Mouse (Mus musculus) erythroblast, embryonic 14.5 days (primary cell): ENCODE measurements around the gene Ypel3. TPM values are rescaled to one million over a fixed set of nuclear protein-coding genes. Genes with fewer than 3 reads are reported as not detected.

Experiments
- H3K27me3 ChIP-seq: 2 replicates; pipeline ENCODE4 v1.6.1; 2012; ENCODE audit warnings: inconsistent platforms; ENCODE audit not compliant: control insufficient read depth
- H3K36me3 ChIP-seq: 2 replicates; pipeline ENCODE4 v1.6.1; 2012; ENCODE audit warnings: mild to moderate bottlenecking, inconsistent platforms; ENCODE audit not compliant: control insufficient read depth
- H3K4me1 ChIP-seq: 2 replicates; pipeline ENCODE4 v1.6.1; 2012; ENCODE audit warnings: inconsistent platforms; ENCODE audit not compliant: control insufficient read depth
- H3K4me3 ChIP-seq: replicated peaks from 2 replicates; pipeline ENCODE3; 2012; ENCODE audit warnings: moderate library complexity, mild to moderate bottlenecking, inconsistent platforms
- H3K9me3 ChIP-seq: 2 replicates; pipeline ENCODE4 v1.6.1; 2012; ENCODE audit warnings: low read length, inconsistent platforms, mixed read lengths; ENCODE audit not compliant: control insufficient read depth
- GATA1 ChIP-seq: IDR thresholded peaks from 2 replicates; pipeline ENCODE4 v1.6.1; 2012; ENCODE audit warnings: low read length, inconsistent platforms, mixed read lengths
- TAL1 ChIP-seq: IDR thresholded peaks from 3 replicates; pipeline ENCODE4 v1.6.1; 2012; ENCODE audit warnings: low read length, inconsistent platforms, mixed read lengths
- polyA plus RNA-seq: library from polyadenylated mRNA; stranded (reverse); fragments of >175 nt; gene quantifications from 2 replicates; pipeline ENCODE4 v1.2.3, GENCODE M21; 2012

Gene Ypel3
- polyA plus RNA-seq, 1 experiment, result 156 TPM

DNA sequence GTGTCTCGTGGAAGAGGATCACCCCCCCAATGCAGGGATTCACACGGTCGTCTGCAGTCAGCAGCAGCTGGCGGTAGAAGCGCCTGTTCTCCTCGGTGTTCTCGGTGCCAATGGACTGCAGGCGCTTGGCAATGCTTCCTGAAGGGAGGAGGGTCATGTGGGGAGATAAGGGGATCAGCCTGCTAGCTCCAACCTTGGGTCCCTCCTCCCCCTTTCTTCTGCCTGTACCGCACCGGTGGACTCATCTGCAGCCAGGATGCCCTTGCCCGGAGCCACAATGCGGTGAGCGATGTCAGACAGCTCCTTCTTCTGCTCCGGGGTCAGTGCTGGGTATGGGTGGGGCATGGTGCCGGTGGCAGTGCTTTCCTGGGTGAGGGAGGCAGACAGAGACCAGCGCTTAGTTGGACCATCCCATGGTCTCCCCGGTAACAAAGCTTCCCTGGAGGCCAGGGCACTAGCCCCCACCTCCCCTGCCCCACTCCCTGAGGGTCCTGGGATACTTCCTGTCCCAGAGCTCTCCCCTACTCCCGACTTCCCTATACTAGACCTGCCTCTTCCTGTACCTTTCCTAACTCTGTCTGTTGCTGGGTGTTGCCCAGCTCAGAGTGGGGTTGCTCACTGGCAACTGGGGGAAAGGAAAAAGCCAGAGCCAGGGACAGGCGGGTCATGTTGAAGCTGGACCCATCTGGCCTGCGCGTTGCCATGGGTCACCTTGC lies 20.8 kb downstream of the Ypel3 start, which contains the start of gene Fam57b:
Gene Fam57b, plus strand, starts transcription at position 258 of the 716 bp plus-strand sequence.
- Histone ChIP-seq H3K27me3 (no peaks in the 10 kb centered on the region), H3K4me1 (peaks cover 88% of the 10 kb centered on the region), H3K4me3 (peak within 1 kb of the TSS; percentile 90), H3K36me3 (peaks cover 38% of the 10 kb centered on the region), H3K9me3 (no peaks in the 10 kb centered on the region)
- no peak for TF ChIP-seq GATA1
- TF ChIP-seq TAL1, result no peak

DNA sequence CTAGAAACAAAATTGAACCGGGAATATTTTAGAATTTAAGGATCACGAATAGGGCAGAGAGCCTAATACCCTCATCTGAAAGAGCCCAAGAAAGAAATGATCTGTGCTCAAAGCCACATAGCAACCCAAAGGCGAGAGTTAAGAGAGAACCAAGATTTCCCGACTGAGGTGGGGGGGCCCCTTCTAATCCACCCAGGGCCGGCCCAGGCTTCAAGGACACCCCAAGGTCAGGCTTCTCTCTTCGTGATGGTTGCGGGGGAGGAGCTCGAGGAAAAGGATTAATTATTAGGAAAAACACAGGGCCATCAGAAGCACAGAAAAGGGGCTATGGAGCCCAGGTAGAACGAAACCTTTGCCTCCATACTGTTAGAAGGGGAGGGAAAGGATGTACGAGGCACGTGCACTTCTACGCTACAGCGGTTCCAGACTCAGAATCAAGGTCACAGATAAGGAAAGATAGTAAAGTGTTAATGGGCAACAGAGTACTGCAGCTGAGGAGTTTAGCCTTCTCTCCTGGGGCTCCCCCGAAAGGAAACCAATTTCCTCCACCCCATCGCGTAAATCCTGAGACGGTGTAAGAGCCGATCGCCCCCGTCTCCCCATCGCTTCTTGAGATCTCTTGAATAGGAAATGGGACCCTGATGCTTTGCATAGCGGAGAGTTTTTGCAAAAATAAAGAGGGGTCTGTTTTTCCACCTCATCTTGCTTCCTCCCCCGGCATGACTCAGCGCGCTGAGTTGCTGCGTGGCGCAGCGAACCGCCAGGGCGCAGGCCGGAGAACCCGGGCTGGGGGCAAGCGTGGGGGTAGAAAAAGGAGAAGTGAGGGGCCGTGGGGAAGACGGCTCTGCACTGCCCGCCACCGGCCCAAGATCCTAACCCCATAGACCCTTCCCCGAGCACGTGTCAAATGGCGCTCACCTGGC lies 21.6 kb downstream of the Ypel3 start:
- Histone ChIP-seq H3K9me3 (no peaks in the 10 kb centered on the region), H3K4me3 (peak overlapping the region; percentile 90), H3K27me3 (no peaks in the 10 kb centered on the region), H3K4me1 (peaks cover 86% of the 10 kb centered on the region), H3K36me3 (peaks cover 40% of the 10 kb centered on the region)
- TF ChIP-seq GATA1, result no peak; the same call in 1 of the 2 replicates
- TF ChIP-seq TAL1, result no peak

GRCm38 (mm10) chr7:126799050-126799467 lies 22.3 kb downstream of the Ypel3 start:
- Histone ChIP-seq H3K4me1 (peaks cover 82% of the 10 kb centered on the region), H3K4me3 (peak overlapping the region; percentile 90), H3K27me3 (no peaks in the 10 kb centered on the region), H3K36me3 (peaks cover 44% of the 10 kb centered on the region), H3K9me3 (no peaks in the 10 kb centered on the region)
- TF ChIP-seq TAL1 (no peak), GATA1 (peak; percentile 49; the same call in 1 of the 2 replicates)

DNA sequence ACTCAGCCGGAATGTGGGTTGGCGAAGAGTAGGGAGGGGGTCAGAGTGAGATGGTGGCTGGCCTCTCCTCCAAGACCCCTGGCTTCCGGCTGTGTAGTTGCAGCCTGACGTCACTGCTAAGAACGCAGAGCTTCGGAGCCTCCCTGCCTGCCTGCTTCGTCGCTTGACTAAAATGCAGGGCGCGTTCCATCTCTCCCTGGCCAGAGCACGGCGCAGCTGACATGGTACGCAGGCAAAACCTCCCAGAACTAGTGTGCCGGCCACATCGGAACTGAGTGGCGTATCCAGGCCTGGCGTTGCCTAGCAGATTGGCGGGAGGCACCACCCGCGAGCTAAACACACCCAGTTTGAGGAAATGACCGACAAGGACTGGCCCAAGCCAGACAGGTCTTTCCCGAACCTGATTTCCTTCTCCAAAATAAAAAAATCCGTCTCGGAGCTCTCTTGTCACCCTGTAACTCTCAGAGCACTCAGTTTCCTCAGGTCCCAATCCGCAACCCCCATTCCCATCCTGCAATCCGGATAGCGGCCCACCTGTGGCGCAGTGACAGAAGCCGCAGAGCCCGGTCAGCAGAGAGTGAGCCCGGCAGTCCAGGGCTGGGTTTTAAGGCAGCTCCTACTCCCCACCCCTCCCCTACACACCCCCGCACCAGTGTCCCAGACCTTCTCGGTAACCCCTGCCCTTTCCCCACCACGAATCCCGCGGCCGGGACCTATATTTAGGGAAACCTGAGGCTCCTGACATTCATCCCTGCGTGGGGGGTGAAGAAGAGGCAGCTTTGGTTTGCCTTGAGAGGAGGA lies 22.9 kb downstream of the Ypel3 start:
- Histone ChIP-seq H3K27me3 (no peaks in the 10 kb centered on the region), H3K4me3 (peak overlapping the region; percentile 90), H3K36me3 (peaks cover 43% of the 10 kb centered on the region), H3K9me3 (no peaks in the 10 kb centered on the region), H3K4me1 (peaks cover 76% of the 10 kb centered on the region)
- no peak for TF ChIP-seq TAL1
- no peak for TF ChIP-seq GATA1

GRCm38 (mm10) chr7:126800269-126801056 lies 23.7 kb downstream of the Ypel3 start:
- no peaks in the 10 kb centered on the region for H3K9me3 ChIP-seq

GRCm38 (mm10) chr7:126801057-126801422 lies 24.3 kb downstream of the Ypel3 start:
- TF ChIP-seq GATA1 (no peak), TAL1 (no peak)
- Histone ChIP-seq H3K4me1 (peaks cover 64% of the 10 kb centered on the region), H3K27me3 (no peaks in the 10 kb centered on the region), H3K4me3 (no peak overlapping the region), H3K36me3 (peaks cover 33% of the 10 kb centered on the region), H3K9me3 (no peaks in the 10 kb centered on the region)

More at GRCm38 (mm10) chr7:126800269-126801056, 23.7 kb downstream of the Ypel3 start:
- H3K36me3 ChIP-seq, result peaks cover 39% of the 10 kb centered on the region
- peak overlapping the region; percentile 90 for H3K4me3 ChIP-seq
- TF ChIP-seq GATA1 (no peak), TAL1 (no peak)
- peaks cover 70% of the 10 kb centered on the region for H3K4me1 ChIP-seq
- no peaks in the 10 kb centered on the region for H3K27me3 ChIP-seq

GRCm38 (mm10) chr7:126802134-126802889 lies 25.6 kb downstream of the Ypel3 start:
- Histone ChIP-seq H3K4me1 (peaks cover 55% of the 10 kb centered on the region), H3K27me3 (no peaks in the 10 kb centered on the region), H3K36me3 (peaks cover 21% of the 10 kb centered on the region), H3K9me3 (no peaks in the 10 kb centered on the region), H3K4me3 (no peak overlapping the region)
- TF ChIP-seq TAL1 (no peak), GATA1 (no peak)
